Mouse (Mus musculus): Measurements from ENCODE around the gene Ccdc73. TPM values are rescaled to one million over a fixed set of nuclear protein-coding genes. Genes with fewer than 3 reads are reported as not detected.
"Not testable (repeated sequence)": the region's sequence is repeated elsewhere in the genome, so short reads cannot be mapped to it uniquely, and the experiment has no call there.

The Ccdc73 gene
- polyA plus RNA-seq, 1 experiment from 2014 or later: 5.9 TPM

DNA sequence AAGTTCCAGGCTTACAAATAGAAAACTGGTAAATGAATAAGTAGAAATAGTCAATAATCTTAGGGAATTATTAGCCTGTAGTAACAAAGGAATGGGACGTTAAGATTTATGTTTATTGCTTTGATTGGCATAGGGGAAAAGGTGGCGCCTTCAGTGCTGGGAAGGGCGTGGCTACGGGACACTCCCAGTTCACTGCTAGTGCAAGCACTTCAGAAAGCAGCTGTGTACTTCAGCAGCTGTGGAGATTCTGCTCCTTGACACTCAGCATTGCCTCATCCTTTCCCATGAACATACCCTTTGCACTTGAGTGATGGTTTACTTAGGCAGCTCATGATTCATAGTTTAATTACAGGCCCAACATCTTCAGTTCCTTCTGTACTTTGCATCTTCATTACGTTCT, 8.5 kb upstream of the Ccdc73 start:
- no peak for ATAC-seq
- H3K4me2 ChIP-seq (ENCODE audit: low read length): no peak overlapping the region
- WGBS: 92% methylated on average over 5 of the region's 5 CpGs

DNA sequence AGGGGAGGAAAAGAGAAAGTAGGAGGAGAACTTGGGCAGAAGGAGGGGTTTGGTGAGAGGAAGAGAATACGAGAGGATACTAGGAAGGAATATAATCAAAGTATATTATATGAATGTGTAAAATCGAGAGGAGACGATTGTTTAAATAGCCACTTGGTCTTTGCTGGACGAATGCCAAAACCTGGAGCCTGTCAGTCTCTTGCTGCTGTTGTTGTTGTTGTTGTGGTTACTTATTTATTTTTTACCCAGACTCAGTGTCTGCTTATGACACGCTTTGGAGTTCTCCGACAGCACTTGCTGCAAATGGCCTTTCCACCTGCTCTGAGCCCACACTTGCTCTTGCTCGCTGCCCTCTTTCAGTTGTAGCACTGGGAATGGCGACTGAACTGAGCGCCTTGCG, 7.2 kb upstream of the Ccdc73 start:
- no peaks in the 10 kb centered on the region for H3K4me1 ChIP-seq (ENCODE audit: control insufficient read depth, insufficient read depth, low read depth, low read length)
- WGBS: 76% methylated on average over 10 of the region's 10 CpGs
- H3K4me3 ChIP-seq (ENCODE audit: low read length): no peak overlapping the region
- H3K9ac ChIP-seq (ENCODE audit: low read depth, low read length): no peak overlapping the region
- H3K4me2 ChIP-seq (ENCODE audit: low read length): no peak overlapping the region
- H3K9me3 ChIP-seq (ENCODE audit: control insufficient read depth, low read length): no peaks in the 10 kb centered on the region
- H3K36me3 ChIP-seq (ENCODE audit: control insufficient read depth, insufficient read depth, low read length): no peaks in the 10 kb centered on the region
- no peak for ATAC-seq
- H3K27ac ChIP-seq (ENCODE audit: low read depth, low read length): no peak overlapping the region
- H3K27me3 ChIP-seq (replicated peaks; ENCODE audit: control insufficient read depth, insufficient read depth, low read length): no peaks in the 10 kb centered on the region

More for the DNA sequence above, 8.5 kb upstream of the Ccdc73 start:
- Histone ChIP-seq H3K9me3 (ENCODE audit: control insufficient read depth, low read length) (no peaks in the 10 kb centered on the region), H3K9ac (ENCODE audit: low read depth, low read length) (no peak overlapping the region), H3K27me3 (replicated peaks; ENCODE audit: control insufficient read depth, insufficient read depth, low read length) (no peaks in the 10 kb centered on the region), H3K4me3 (ENCODE audit: low read length) (no peak overlapping the region), H3K4me1 (ENCODE audit: control insufficient read depth, insufficient read depth, low read depth, low read length) (no peaks in the 10 kb centered on the region), H3K27ac (ENCODE audit: low read depth, low read length) (no peak overlapping the region), H3K36me3 (ENCODE audit: control insufficient read depth, insufficient read depth, low read length) (no peaks in the 10 kb centered on the region)

DNA sequence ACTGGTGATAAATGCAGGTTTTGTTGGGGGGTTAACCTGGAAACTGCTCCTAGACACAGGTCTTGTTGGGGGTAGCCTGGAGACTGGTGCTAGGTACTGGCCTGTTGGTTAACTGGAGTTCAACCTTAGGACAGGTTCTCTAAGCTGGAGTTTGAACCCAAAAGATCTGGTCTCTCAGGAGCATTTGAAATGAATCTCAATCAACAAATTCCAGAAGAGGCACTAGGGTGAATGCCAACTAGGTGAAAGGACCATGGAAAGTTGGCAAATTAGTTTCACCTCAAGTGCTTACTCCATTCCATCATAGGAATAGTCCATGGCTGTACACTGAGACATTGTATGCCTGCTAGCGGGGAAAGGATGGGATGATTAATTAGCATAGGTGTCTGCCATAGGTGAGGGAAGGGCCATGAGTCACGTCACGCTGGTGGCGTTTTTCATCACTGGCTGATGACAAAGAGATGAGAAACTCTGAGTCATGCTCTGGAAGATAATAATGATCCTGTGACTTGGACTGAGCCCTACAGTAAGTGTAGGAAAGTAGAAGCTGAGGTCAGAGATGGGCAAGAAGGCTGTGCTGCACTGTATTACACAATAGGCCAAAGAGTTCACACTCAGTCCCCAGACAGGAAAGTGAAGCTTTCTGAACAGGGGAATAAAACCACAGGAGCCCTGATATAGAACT, 3.3 kb upstream of the Ccdc73 start:
- H3K4me3 ChIP-seq (ENCODE audit: low read length): no peak overlapping the region
- no peak for ATAC-seq
- no peaks in the 10 kb centered on the region for H3K9me3 ChIP-seq (ENCODE audit: control insufficient read depth, low read length)
- 93% methylated on average over 4 of the region's 4 CpGs for WGBS
- no peaks in the 10 kb centered on the region for H3K4me1 ChIP-seq (ENCODE audit: control insufficient read depth, insufficient read depth, low read depth, low read length)
- H3K4me2 ChIP-seq (ENCODE audit: low read length): no peak overlapping the region
- H3K27ac ChIP-seq (ENCODE audit: low read depth, low read length): no peak overlapping the region
- no peak overlapping the region for H3K9ac ChIP-seq (ENCODE audit: low read depth, low read length)
- H3K27me3 ChIP-seq (replicated peaks; ENCODE audit: control insufficient read depth, insufficient read depth, low read length): no peaks in the 10 kb centered on the region
- no peaks in the 10 kb centered on the region for H3K36me3 ChIP-seq (ENCODE audit: control insufficient read depth, insufficient read depth, low read length)

DNA sequence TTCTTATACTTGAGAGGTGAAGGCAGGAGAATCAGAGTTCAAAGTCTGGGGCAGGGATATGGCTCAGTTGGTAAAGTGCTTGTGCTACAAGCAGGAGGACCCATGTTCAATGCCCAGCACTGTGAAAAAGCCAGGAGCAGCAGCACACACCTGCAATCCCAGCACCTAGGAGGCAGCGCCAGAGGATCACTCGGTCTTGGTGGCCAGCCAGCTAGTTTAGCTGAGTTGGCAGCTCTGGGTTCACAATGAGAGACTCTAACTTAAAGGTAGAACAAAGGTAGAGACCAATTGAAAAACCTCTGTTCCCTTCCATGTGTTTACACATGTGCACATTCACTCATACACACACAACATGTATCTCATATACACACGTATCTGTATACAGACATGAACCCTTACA, 1.5 kb downstream of the Ccdc73 start:
- Histone ChIP-seq H3K4me3 (ENCODE audit: low read length) (no peak overlapping the region), H3K4me2 (ENCODE audit: low read length) (no peak overlapping the region), H3K9ac (ENCODE audit: low read depth, low read length) (no peak overlapping the region), H3K27ac (ENCODE audit: low read depth, low read length) (no peak overlapping the region), H3K36me3 (ENCODE audit: control insufficient read depth, insufficient read depth, low read length) (no peaks in the 10 kb centered on the region), H3K4me1 (ENCODE audit: control insufficient read depth, insufficient read depth, low read depth, low read length) (no peaks in the 10 kb centered on the region), H3K9me3 (ENCODE audit: control insufficient read depth, low read length) (no peaks in the 10 kb centered on the region), H3K27me3 (replicated peaks; ENCODE audit: control insufficient read depth, insufficient read depth, low read length) (no peaks in the 10 kb centered on the region)
- ATAC-seq: no peak
- WGBS: 82% methylated on average over 3 of the region's 3 CpGs

DNA sequence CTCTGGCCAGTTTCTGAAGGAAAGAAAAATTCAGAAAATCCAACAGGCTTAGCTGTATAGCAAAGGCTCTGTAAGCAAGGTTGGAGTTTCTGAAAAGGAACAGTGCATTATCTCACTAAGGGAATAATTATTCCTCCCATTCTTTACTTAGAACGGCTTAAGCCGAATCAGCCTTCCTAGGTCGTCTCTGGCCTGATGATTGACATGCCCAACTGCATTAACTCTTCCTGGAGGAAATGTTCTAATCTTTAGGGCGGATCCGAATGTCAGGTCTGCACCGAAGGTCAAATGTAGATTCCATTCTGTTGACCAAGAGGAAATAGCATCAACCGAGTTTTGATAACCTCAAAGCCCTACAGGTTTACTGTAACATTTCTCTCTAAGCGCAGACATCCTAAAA, 11.2 kb downstream of the Ccdc73 start:
- no peaks in the 10 kb centered on the region for H3K4me1 ChIP-seq (ENCODE audit: control insufficient read depth, insufficient read depth, low read depth, low read length)
- 86% methylated on average over 8 of the region's 8 CpGs for WGBS

DNA sequence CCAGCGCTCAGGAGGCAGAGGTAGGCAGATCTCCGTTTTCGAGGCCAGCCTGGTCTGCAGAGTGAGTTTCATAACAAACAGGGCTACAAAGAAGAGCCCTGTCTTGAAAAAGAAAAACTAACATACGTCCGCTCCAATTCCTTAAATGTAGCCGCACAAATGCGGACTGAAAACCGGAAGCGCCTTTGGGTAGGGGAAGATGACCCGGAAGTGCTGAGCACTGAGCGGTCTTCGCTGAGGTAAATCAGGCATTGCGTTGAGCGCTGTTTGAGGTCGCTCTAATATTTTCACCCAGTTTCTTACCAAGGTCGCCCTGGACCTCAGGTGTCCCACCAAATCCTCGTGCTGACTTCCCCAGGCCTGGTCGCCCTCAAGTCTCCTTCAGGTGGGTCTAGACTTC, 18.5 kb downstream of the Ccdc73 start:
- no peak overlapping the region for H3K27ac ChIP-seq (ENCODE audit: low read depth, low read length)
- H3K27me3 ChIP-seq (replicated peaks; ENCODE audit: control insufficient read depth, insufficient read depth, low read length): no peaks in the 10 kb centered on the region
- 92% methylated on average over 18 of the region's 18 CpGs for WGBS
- H3K36me3 ChIP-seq (ENCODE audit: control insufficient read depth, insufficient read depth, low read length): no peaks in the 10 kb centered on the region
- H3K9ac ChIP-seq (ENCODE audit: low read depth, low read length): no peak overlapping the region
- no peak for ATAC-seq
- H3K4me3 ChIP-seq (ENCODE audit: low read length): no peak overlapping the region
- H3K9me3 ChIP-seq (ENCODE audit: control insufficient read depth, low read length): no peaks in the 10 kb centered on the region
- no peaks in the 10 kb centered on the region for H3K4me1 ChIP-seq (ENCODE audit: control insufficient read depth, insufficient read depth, low read depth, low read length)
- no peak overlapping the region for H3K4me2 ChIP-seq (ENCODE audit: low read length)

More for the DNA sequence above, 11.2 kb downstream of the Ccdc73 start:
- Histone ChIP-seq H3K27ac (ENCODE audit: low read depth, low read length) (no peak overlapping the region), H3K4me3 (ENCODE audit: low read length) (no peak overlapping the region), H3K36me3 (ENCODE audit: control insufficient read depth, insufficient read depth, low read length) (no peaks in the 10 kb centered on the region), H3K4me2 (ENCODE audit: low read length) (no peak overlapping the region), H3K9ac (ENCODE audit: low read depth, low read length) (no peak overlapping the region), H3K9me3 (ENCODE audit: control insufficient read depth, low read length) (no peaks in the 10 kb centered on the region), H3K27me3 (replicated peaks; ENCODE audit: control insufficient read depth, insufficient read depth, low read length) (no peaks in the 10 kb centered on the region)
- no peak for ATAC-seq

DNA sequence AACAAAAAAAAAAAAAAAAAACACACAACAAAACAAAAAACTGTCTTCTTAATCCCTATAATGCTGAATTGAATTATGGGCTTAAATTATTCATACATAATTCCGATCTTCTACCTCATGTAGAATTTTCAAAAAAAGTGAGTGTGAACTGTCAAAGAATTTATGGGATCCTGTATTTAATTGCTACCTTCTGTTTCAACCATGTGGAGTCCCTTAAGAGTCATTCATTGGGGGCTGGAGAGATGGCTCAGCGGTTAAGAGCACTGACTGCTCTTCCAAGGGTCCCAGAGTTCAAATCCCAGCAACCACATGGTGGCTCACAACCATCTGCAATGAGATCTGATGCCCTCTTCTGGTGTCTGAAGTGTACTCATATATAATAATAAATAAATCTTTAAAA, 19.7 kb downstream of the Ccdc73 start:
- H3K4me2 ChIP-seq (ENCODE audit: low read length); H3K4me1 ChIP-seq (ENCODE audit: control insufficient read depth, insufficient read depth, low read depth, low read length); H3K27me3 ChIP-seq (replicated peaks; ENCODE audit: control insufficient read depth, insufficient read depth, low read length); H3K4me3 ChIP-seq (ENCODE audit: low read length); H3K27ac ChIP-seq (ENCODE audit: low read depth, low read length); ATAC-seq; H3K9ac ChIP-seq (ENCODE audit: low read depth, low read length); H3K36me3 ChIP-seq (ENCODE audit: control insufficient read depth, insufficient read depth, low read length); H3K9me3 ChIP-seq (ENCODE audit: control insufficient read depth, low read length): not testable (repeated sequence)
- WGBS: 73% methylated on average over 2 of the region's 2 CpGs

DNA sequence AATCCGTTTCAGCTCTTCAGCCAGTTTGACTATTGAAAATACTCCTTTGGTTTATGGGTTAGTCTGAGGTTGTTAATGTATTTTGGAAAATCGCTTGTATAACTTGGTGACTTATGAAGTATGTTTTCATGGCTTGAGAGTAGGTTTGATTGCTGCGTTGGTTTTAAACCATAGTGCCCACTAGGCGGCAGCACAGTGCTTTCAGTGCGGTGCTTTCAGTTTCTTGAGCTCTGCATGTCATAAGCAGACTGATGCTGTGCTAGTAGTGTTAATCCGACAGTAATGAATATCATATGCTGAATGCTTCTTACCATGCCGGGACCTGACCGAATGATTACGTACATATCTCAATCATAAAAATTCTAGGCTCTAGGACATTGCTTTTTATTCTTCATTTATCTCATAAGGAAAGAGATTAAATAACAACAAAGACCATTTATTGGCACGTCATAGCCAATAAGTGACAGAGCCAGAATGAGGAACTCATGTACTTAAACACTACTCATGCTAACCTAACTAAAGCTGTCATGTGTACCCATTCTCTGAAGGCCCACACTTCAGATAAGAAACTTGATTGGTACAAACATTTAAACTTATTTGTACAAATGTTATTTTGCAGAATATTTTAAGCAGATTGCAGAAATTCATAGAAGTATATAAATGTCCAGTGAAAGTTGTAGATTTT, 20.4 kb downstream of the Ccdc73 start:
- Histone ChIP-seq H3K36me3 (ENCODE audit: control insufficient read depth, insufficient read depth, low read length) (no peaks in the 10 kb centered on the region), H3K27ac (ENCODE audit: low read depth, low read length) (no peak overlapping the region), H3K4me1 (ENCODE audit: control insufficient read depth, insufficient read depth, low read depth, low read length) (no peaks in the 10 kb centered on the region), H3K27me3 (replicated peaks; ENCODE audit: control insufficient read depth, insufficient read depth, low read length) (no peaks in the 10 kb centered on the region), H3K4me3 (ENCODE audit: low read length) (no peak overlapping the region), H3K9me3 (ENCODE audit: control insufficient read depth, low read length) (no peaks in the 10 kb centered on the region), H3K9ac (ENCODE audit: low read depth, low read length) (no peak overlapping the region), H3K4me2 (ENCODE audit: low read length) (peak overlapping the region; percentile 10; the same call in 1 of the 2 replicates)
- peak; percentile 78 for ATAC-seq
- 22% methylated on average over 10 of the region's 10 CpGs for WGBS

DNA sequence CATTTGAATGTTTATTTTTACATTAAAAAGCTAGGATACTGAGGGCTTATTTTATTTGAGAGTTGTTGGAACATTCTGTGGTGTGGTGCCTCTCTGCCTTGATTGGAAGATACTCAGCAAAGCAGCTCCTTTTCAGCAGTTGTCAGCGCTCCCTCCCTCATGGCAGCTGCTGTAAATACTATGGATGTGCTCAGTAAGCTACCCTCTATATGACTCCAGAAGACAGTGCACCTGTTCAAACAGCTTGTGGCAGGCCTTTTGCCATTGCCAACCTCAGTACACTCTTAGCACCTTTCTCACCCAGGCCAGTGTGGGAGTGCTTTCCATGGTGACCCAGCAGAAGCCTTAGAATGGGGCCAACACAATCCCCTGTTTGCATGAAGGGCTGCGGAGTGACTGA, 32.4 kb downstream of the Ccdc73 start:
- Histone ChIP-seq H3K4me3 (ENCODE audit: low read length) (no peak overlapping the region), H3K4me2 (ENCODE audit: low read length) (no peak overlapping the region), H3K27me3 (replicated peaks; ENCODE audit: control insufficient read depth, insufficient read depth, low read length) (no peaks in the 10 kb centered on the region; the same call in 1 of the 2 replicates), H3K36me3 (ENCODE audit: control insufficient read depth, insufficient read depth, low read length) (no peaks in the 10 kb centered on the region), H3K4me1 (ENCODE audit: control insufficient read depth, insufficient read depth, low read depth, low read length) (no peaks in the 10 kb centered on the region), H3K27ac (ENCODE audit: low read depth, low read length) (no peak overlapping the region), H3K9me3 (ENCODE audit: control insufficient read depth, low read length) (no peaks in the 10 kb centered on the region), H3K9ac (ENCODE audit: low read depth, low read length) (no peak overlapping the region)
- no peak for ATAC-seq
- 83% methylated on average over 2 of the region's 2 CpGs for WGBS
